ENCODE assay signal across 11 mouse cellular contexts in genomic region chr7:145197042-145197441, GRCm38 (mm10). TPM values are rescaled to one million over a fixed set of nuclear protein-coding genes. Genes with fewer than 3 reads are reported as not detected.
DNase-seq lines count a peak whose midpoint lies in the region; ATAC-seq lines count a peak whose summit lies in the region.
"Had no signal": no experiment of that assay in that cellular context is flagged by ENCODE, and none has a peak within 500 bp of the region (broad histone marks: within the 10 kb centered on the region; RNA-seq: fewer than 3 reads in every experiment).

No protein-coding gene starts in this region.

- peaks cover 54% of the 10 kb centered on the region for H3K4me1 ChIP-seq in heart, embryonic 15.5 days (replicated peaks)
- H3K4me1 ChIP-seq in liver, embryonic 12.5 days = peaks cover 5% of the 10 kb centered on the region

- no peak overlapping the region for H3K4me2 ChIP-seq in heart, embryonic 15.5 days
- H3K4me2 ChIP-seq in liver, embryonic 12.5 days = no peak overlapping the region

- H3K27me3 ChIP-seq in heart, embryonic 15.5 days = no peaks in the 10 kb centered on the region
- H3K27me3 ChIP-seq in liver, embryonic 12.5 days (replicated peaks) = peaks cover 8% of the 10 kb centered on the region; the same call in 1 of the 2 replicates

- peak overlapping the region; percentile 89; the same call in 1 of the 2 replicates for H3K27ac ChIP-seq in heart, embryonic 15.5 days
- no peak overlapping the region for H3K27ac ChIP-seq in liver, embryonic 12.5 days

- H3K9ac ChIP-seq in heart, embryonic 15.5 days = no peak overlapping the region
- no peak overlapping the region for H3K9ac ChIP-seq in liver, embryonic 12.5 days

- H3K36me3 ChIP-seq in heart, embryonic 15.5 days = no peaks in the 10 kb centered on the region
- no peaks in the 10 kb centered on the region for H3K36me3 ChIP-seq in liver, embryonic 12.5 days

- H3K9me3 ChIP-seq in heart, embryonic 15.5 days (replicated peaks) = no peaks in the 10 kb centered on the region
- H3K9me3 ChIP-seq in liver, embryonic 12.5 days (replicated peaks) = no peaks in the 10 kb centered on the region

- WGBS in heart, embryonic 15.5 days = 67% methylated on average over 3 of the region's 3 CpGs
- 60% methylated on average over 3 of the region's 3 CpGs for WGBS in liver, embryonic 12.5 days (ENCODE audit: insufficient replicate concordance)

- no peak for DNase-seq in cerebellum, adult 11 months
- peak; percentile 31 for DNase-seq in cerebellum, adult 9-11 months
- peak; percentile 84 to 99 for DNase-seq in left cerebral cortex, postnatal 25 days (ENCODE audit: low spot score in 2 of 2)
- DNase-seq in adrenal gland, postnatal 4 days (ENCODE audit: low spot score in 2 of 2) = no peak
- no peak for DNase-seq in embryo, embryonic 11 days

- ATAC-seq in cerebellum, adult (ENCODE audit: insufficient number of reproducible peaks, low FRiP score, low TSS enrichment) = 0 out of 2 replicates have a peak, but pooled peaks have one; percentile 32
- no peak for ATAC-seq in heart, embryonic 15.5 days (replicated peaks; ENCODE audit: insufficient number of reproducible peaks, insufficient read depth, low FRiP score, low read depth)
- ATAC-seq in liver, embryonic 12.5 days = no peak
- ATAC-seq: forebrain, embryonic 14.5 days had no signal

- intact Hi-C loops in left cerebral cortex, postnatal 25 days (cut with DNase I) = loop anchor here (1.0 to 5.0 kb wide), 4 partner anchors 25 to 258 kb away; partner anchors contain the start of gene Ccnd1

- no peak overlapping the region for H3K4me3 ChIP-seq in heart, embryonic 15.5 days
- H3K4me3 ChIP-seq in liver, embryonic 12.5 days = no peak overlapping the region

RNA-seq across cellular contexts. Expression of gene 1810010D01Rik, which starts 10.9 kb away (rescaled TPM):
- polyA plus RNA-seq in heart, embryonic 15.5 days (2015; fragmentation: Nextera tagmentation; extraction: Ambion mirVana) = 0.44 TPM in 1 of 2 replicates, not detected in the other
- total RNA-seq in left cerebral cortex, postnatal 25 days (2021) = not detected
- polyA plus RNA-seq in liver, embryonic 12.5 days (2016; fragmentation: Nextera tagmentation; extraction: Ambion mirVana) = 0.30 and 0.38 TPM in 2 replicates
- total RNA-seq in adrenal gland, postnatal 4 days (2021) = under 1 TPM in 1 of 2 experiments, not detected in 1; 0.45 TPM
- total RNA-seq: megakaryocyte progenitor cell, adult 5-6 weeks had no signal
- polyA plus RNA-seq: forebrain, embryonic 14.5 days; kidney, postnatal 0 days had no signal

Comparison
In these comparisons a context has a peak if more than half of its experiments do, and no peak if none do; other contexts are left out.
1. DNase-seq: peak in cerebellum, adult 9-11 months (single experiment) and left cerebral cortex, postnatal 25 days (2 of 2); none in cerebellum, adult 11 months (single experiment), adrenal gland, postnatal 4 days (0 of 2) and embryo, embryonic 11 days (single experiment).